Mouse (Mus musculus): ENCODE measurements around the gene Gm3629.
"Not testable (repeated sequence)": the region's sequence is repeated elsewhere in the genome, so short reads cannot be mapped to it uniquely, and the experiment has no call there.

DNA sequence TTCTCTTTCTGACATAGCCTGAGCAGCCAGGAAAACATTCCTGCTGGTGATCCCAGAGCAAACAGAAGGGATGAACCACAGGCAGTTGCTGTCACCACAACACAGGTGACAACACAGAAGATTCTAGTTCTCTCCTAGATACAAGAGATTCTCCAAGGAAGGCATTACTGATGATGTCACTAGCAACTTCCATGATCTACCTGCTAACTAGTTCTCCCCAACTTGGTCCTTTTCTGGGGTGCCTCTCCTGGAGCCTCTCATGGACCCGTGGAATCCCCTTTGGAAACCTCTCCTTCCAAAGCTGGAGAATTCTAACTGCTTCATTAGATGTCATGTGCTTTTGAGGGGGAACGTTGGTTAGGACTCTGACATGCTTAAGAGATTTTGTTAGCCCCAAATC is 31.9 kb upstream of the Gm3629 start, which contains the start of gene Gm3460:
- not testable (repeated sequence) for TF ChIP-seq EP300, CTCF (IDR thresholded peaks at IDR 0.05; ENCODE audit: low read depth)
